ENCODE assay signal across 24 mouse cellular contexts in the genomic region with DNA sequence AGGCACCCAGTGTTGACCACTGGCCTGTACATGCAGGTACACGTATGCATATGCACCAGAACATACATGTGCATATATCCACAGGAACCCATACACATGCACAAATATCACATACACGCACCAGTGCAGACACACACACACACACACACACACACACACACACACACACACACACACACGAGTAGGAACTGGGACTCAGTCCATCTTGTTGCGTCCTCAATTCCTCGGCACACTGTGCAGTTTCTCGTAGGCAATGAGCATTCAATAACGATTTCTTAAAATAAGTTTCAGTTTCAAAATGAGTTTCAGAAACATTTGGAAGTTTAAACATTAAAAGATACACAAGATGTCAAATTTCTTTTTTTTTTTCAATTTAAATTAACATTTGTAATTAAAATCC. TPM values are rescaled to one million over a fixed set of nuclear protein-coding genes. Genes with fewer than 3 reads are reported as not detected.
DNase-seq lines count a peak whose midpoint lies in the region; ATAC-seq and TF ChIP-seq lines count a peak whose summit lies in the region.
"Had no signal": no experiment of that assay in that cellular context is flagged by ENCODE, and none has a peak within 500 bp of the region (broad histone marks: within the 10 kb centered on the region; RNA-seq: fewer than 3 reads in every experiment).

No protein-coding gene starts in this region.

- H3K9me3 ChIP-seq in forebrain, postnatal 0 days (ENCODE audit: low read length): no peaks in the 10 kb centered on the region
- H3K9me3 ChIP-seq in forebrain, embryonic 12.5 days: no peaks in the 10 kb centered on the region
- H3K9me3 ChIP-seq in CH12.LX (replicated peaks; ENCODE audit: low read length): no peaks in the 10 kb centered on the region
- H3K9me3 ChIP-seq: embryonic facial prominence, embryonic 13.5 days; embryonic facial prominence, embryonic 15.5 days; forebrain, embryonic 10.5 days; forebrain, embryonic 13.5 days; forebrain, embryonic 15.5 days had no signal

- in situ Hi-C loops in CH12.LX (cut with MboI; ENCODE audit: low pct_ligation_motif_present, low pct_unique_long_range_greater_than_20kb, low sequenced_read_pairs): no loop called here

- TF ChIP-seq RAD21 in CH12.LX (IDR thresholded peaks at IDR 0.05; ENCODE audit: low read depth, low read length): no peak

- no peaks in the 10 kb centered on the region; the same call in 1 of the 2 replicates for H3K79me2 ChIP-seq in CH12.LX (replicated peaks; ENCODE audit: control insufficient read depth, extremely low read depth, insufficient read depth, poor library complexity, severe bottlenecking)

- H3K36me3 ChIP-seq in forebrain, postnatal 0 days (ENCODE audit: insufficient read depth): no peaks in the 10 kb centered on the region
- H3K36me3 ChIP-seq in forebrain, embryonic 12.5 days (replicated peaks): no peaks in the 10 kb centered on the region
- H3K36me3 ChIP-seq in CH12.LX (replicated peaks in 1 of 2; ENCODE audit: control insufficient read depth in 1 of 2, insufficient read depth in 1 of 2, low read length in 1 of 2): peaks cover 37 to 44% of the 10 kb centered on the region in 2 experiments
- H3K36me3 ChIP-seq: embryonic facial prominence, embryonic 13.5 days; embryonic facial prominence, embryonic 15.5 days; forebrain, embryonic 10.5 days; forebrain, embryonic 15.5 days had no signal

- WGBS in forebrain, postnatal 0 days: 67% methylated on average over 7 of the region's 7 CpGs
- 95% methylated on average over 7 of the region's 7 CpGs for WGBS in forebrain, embryonic 12.5 days

- peak; percentile 56; the same call in 1 of the 2 replicates for ATAC-seq in forebrain, postnatal 0 days
- ATAC-seq in forebrain, embryonic 12.5 days (ENCODE audit: low FRiP score): no peak
- ATAC-seq: CD4-positive, CD25-positive, alpha-beta regulatory T cell, adult 4 months; forebrain, embryonic 13.5 days; forebrain, embryonic 15.5 days had no signal

- H3K4me3 ChIP-seq in forebrain, postnatal 0 days (ENCODE audit: low read depth, low read length): no peak overlapping the region
- no peak overlapping the region for H3K4me3 ChIP-seq in forebrain, embryonic 12.5 days (replicated peaks)
- no peak overlapping the region for H3K4me3 ChIP-seq in CH12.LX (replicated peaks in 1 of 3; ENCODE audit: low read depth in 2 of 3, low read length in 2 of 3, poor library complexity in 1 of 3)
- H3K4me3 ChIP-seq: embryonic facial prominence, embryonic 13.5 days; embryonic facial prominence, embryonic 15.5 days; erythroblast, embryonic 14.5 days; forebrain, embryonic 10.5 days; forebrain, embryonic 13.5 days; forebrain, embryonic 15.5 days had no signal

- 0 out of 2 replicates have a peak, but pooled peaks cover 3% of the 10 kb centered on the region for H3K4me1 ChIP-seq in forebrain, postnatal 0 days (ENCODE audit: insufficient read depth)
- H3K4me1 ChIP-seq in forebrain, embryonic 12.5 days: peaks cover 10% of the 10 kb centered on the region; the same call in 1 of the 2 replicates
- H3K4me1 ChIP-seq in CH12.LX (ENCODE audit: control insufficient read depth in 1 of 2, insufficient read depth in 2 of 2): peaks cover 11 to 38% of the 10 kb centered on the region in 2 experiments
- H3K4me1 ChIP-seq: embryonic facial prominence, embryonic 13.5 days; embryonic facial prominence, embryonic 15.5 days; forebrain, embryonic 15.5 days had no signal

- DNase-seq in forebrain, postnatal 0 days: peak; percentile 55
- DNase-seq in right cerebral cortex, postnatal 14 days: peak; percentile 16
- no peak for DNase-seq in right cerebral cortex, postnatal 25 days
- no peak for DNase-seq in CH12.LX (ENCODE audit: extremely low read depth)
- no peak for DNase-seq in kidney, postnatal 10 days
- DNase-seq: adrenal gland, adult 2 months; adrenal gland, postnatal 10 days; adrenal gland, postnatal 25 days; B cell, adult 2 months; cerebellum, adult 11 months; cerebellum, adult 18-20 months; cerebellum, adult 8-10 months; cerebellum, adult 9-11 months; cerebellum, postnatal 14 days; cerebellum, postnatal 36 days; embryo, embryonic 11 days had no signal

- no peak for TF ChIP-seq CTCF in forebrain, postnatal 0 days (IDR thresholded peaks at IDR 0.05; ENCODE audit: low read depth)
- no peak for TF ChIP-seq CTCF in CH12.LX (conservative IDR thresholded peaks at IDR 0.05 in 1 of 2, IDR thresholded peaks at IDR 0.05 in 1 of 2; ENCODE audit: low read depth in 2 of 2, low read length in 2 of 2)

- no peaks in the 10 kb centered on the region for H3K27me3 ChIP-seq in forebrain, postnatal 0 days (ENCODE audit: insufficient read depth, low read length)
- H3K27me3 ChIP-seq in forebrain, embryonic 12.5 days: no peaks in the 10 kb centered on the region
- no peaks in the 10 kb centered on the region for H3K27me3 ChIP-seq in CH12.LX (replicated peaks)
- H3K27me3 ChIP-seq: embryonic facial prominence, embryonic 13.5 days; embryonic facial prominence, embryonic 15.5 days; forebrain, embryonic 13.5 days; forebrain, embryonic 15.5 days had no signal

- no peak overlapping the region for H3K9ac ChIP-seq in forebrain, postnatal 0 days
- no peak overlapping the region for H3K9ac ChIP-seq in forebrain, embryonic 12.5 days
- H3K9ac ChIP-seq in CH12.LX (ENCODE audit: insufficient read depth, low read depth): no peak overlapping the region
- H3K9ac ChIP-seq: embryonic facial prominence, embryonic 13.5 days; embryonic facial prominence, embryonic 15.5 days; forebrain, embryonic 13.5 days; forebrain, embryonic 15.5 days had no signal

- dilution Hi-C loops in CH12.LX (cut with MboI; ENCODE audit: extremely low pct_ligation_motif_present, extremely low pct_unique_long_range_greater_than_20kb, low sequenced_read_pairs): no loop called here

- no peak overlapping the region for H3K27ac ChIP-seq in forebrain, postnatal 0 days (ENCODE audit: low read depth, low read length)
- H3K27ac ChIP-seq in forebrain, embryonic 12.5 days: no peak overlapping the region
- H3K27ac ChIP-seq in CH12.LX (ENCODE audit: insufficient read depth, low read depth): no peak overlapping the region
- H3K27ac ChIP-seq: embryonic facial prominence, embryonic 13.5 days; embryonic facial prominence, embryonic 15.5 days; forebrain, embryonic 10.5 days; forebrain, embryonic 13.5 days; forebrain, embryonic 15.5 days had no signal

- H3K4me2 ChIP-seq in forebrain, postnatal 0 days (ENCODE audit: low read depth): no peak overlapping the region
- no peak overlapping the region for H3K4me2 ChIP-seq in forebrain, embryonic 12.5 days
- H3K4me2 ChIP-seq in CH12.LX (ENCODE audit: insufficient read depth, low read depth, poor library complexity, severe bottlenecking): no peak overlapping the region; the same call in 1 of the 2 replicates
- H3K4me2 ChIP-seq: embryonic facial prominence, embryonic 13.5 days; embryonic facial prominence, embryonic 15.5 days; forebrain, embryonic 13.5 days; forebrain, embryonic 15.5 days had no signal

- peak; percentile 29; the same call in 1 of the 2 replicates for TF ChIP-seq EP300 in CH12.LX (IDR thresholded peaks at IDR 0.05; ENCODE audit: low read length)

- TF ChIP-seq POLR2A in CH12.LX (IDR thresholded peaks at IDR 0.05; ENCODE audit: low read depth, low read length): no peak

TF ChIP-seq in CH12.LX, 34 proteins besides CTCF, POLR2A, EP300 and RAD21:
- TF ChIP-seq JUND (conservative IDR thresholded peaks at IDR 0.05; ENCODE audit: low read depth, low read length): peak; percentile 47; the same call in 1 of the 2 replicates
- no peak for TF ChIP-seq ZC3H11A (IDR thresholded peaks at IDR 0.05; ENCODE audit: low read depth, low read length)

RNA-seq across cellular contexts. Expression of a gene that starts 35.6 kb away (rescaled TPM):
- total RNA-seq in forebrain, postnatal 0 days (2014; rRNA removed): 1.0 and 1.2 TPM in 2 replicates
- 0.91 and 1.2 TPM in 2 replicates for polyA plus RNA-seq in forebrain, postnatal 0 days (2015; fragmentation: Nextera tagmentation; extraction: Ambion mirVana)
- 1.00 and 1.1 TPM in 2 replicates for polyA plus RNA-seq in forebrain, embryonic 12.5 days (2016; fragmentation: Nextera tagmentation; extraction: Ambion mirVana)
- 28.5 and 35.8 TPM in 2 replicates for total RNA-seq in CH12.LX (2012; rRNA removed)
- total RNA-seq in CH12.LX (2014; rRNA removed): 38.0 and 40.6 TPM in 2 replicates
- polyA plus RNA-seq in CH12.LX (2012; ENCODE audit: insufficient read length, low read depth): 29.7 and 35.4 TPM in 2 replicates

Comparison
In these comparisons a context has a peak if more than half of its experiments do, and no peak if none do; other contexts are left out.
1. DNase-seq: peak in forebrain, postnatal 0 days (single experiment) and right cerebral cortex, postnatal 14 days (single experiment); none in right cerebral cortex, postnatal 25 days (single experiment), CH12.LX (single experiment) and kidney, postnatal 10 days (single experiment).
2. RNA of a gene that starts 35.6 kb away (polyA plus RNA-seq): 29.7 to 35.4 TPM in CH12.LX; 0.91 to 1.2 TPM in forebrain, postnatal 0 days and 1.00 to 1.1 TPM in forebrain, embryonic 12.5 days; every median in the first group is over 10 times any median in the second.